In genomic region chr3:51788591-51789339, GRCm38 (mm10) we compare ENCODE assay signal across 9 mouse cellular contexts.
DNase-seq lines count a peak whose midpoint lies in the region; ATAC-seq and TF ChIP-seq lines count a peak whose summit lies in the region.
"Had no signal": no experiment of that assay in that cellular context is flagged by ENCODE, and none has a peak within 500 bp of the region (broad histone marks: within the 10 kb centered on the region; RNA-seq: fewer than 3 reads in every experiment).

No protein-coding gene starts in this region.

- peak overlapping the region; percentile 57 for H3K4me2 ChIP-seq in forebrain, embryonic 13.5 days
- peak overlapping the region; percentile 62 for H3K4me2 ChIP-seq in heart, postnatal 0 days (ENCODE audit: low read depth, low read length)
- peak overlapping the region; percentile 51 for H3K4me2 ChIP-seq in liver, embryonic 15.5 days

- peak overlapping the region; percentile 93 for H3K27ac ChIP-seq in forebrain, embryonic 13.5 days
- peak overlapping the region; percentile 85 for H3K27ac ChIP-seq in heart, postnatal 0 days (ENCODE audit: low read depth)
- H3K27ac ChIP-seq in liver, embryonic 15.5 days (replicated peaks): peak overlapping the region; percentile 45; the same call in 1 of the 2 replicates

- ATAC-seq in forebrain, embryonic 13.5 days: peak; percentile 91
- ATAC-seq in heart, postnatal 0 days (ENCODE audit: insufficient read depth, low read depth): peak; percentile 83
- no peak for ATAC-seq in liver, embryonic 15.5 days (ENCODE audit: insufficient read depth)
- ATAC-seq: Patski had no signal

- no peaks in the 10 kb centered on the region for H3K9me3 ChIP-seq in forebrain, embryonic 13.5 days (replicated peaks)
- no peaks in the 10 kb centered on the region for H3K9me3 ChIP-seq in heart, postnatal 0 days (replicated peaks; ENCODE audit: control insufficient read depth, low read length)
- no peaks in the 10 kb centered on the region for H3K9me3 ChIP-seq in liver, embryonic 15.5 days (replicated peaks)

- peak overlapping the region; percentile 59 for H3K9ac ChIP-seq in forebrain, embryonic 13.5 days
- H3K9ac ChIP-seq in heart, postnatal 0 days (replicated peaks; ENCODE audit: low read depth, low read length): peak overlapping the region; percentile 36
- no peak overlapping the region for H3K9ac ChIP-seq in liver, embryonic 15.5 days

- TF ChIP-seq CTCF in heart, postnatal 0 days (IDR thresholded peaks at IDR 0.05; ENCODE audit: low read depth): no peak

- no peaks in the 10 kb centered on the region for H3K36me3 ChIP-seq in forebrain, embryonic 13.5 days (ENCODE audit: poor library complexity, severe bottlenecking)
- no peaks in the 10 kb centered on the region for H3K36me3 ChIP-seq in heart, postnatal 0 days (replicated peaks; ENCODE audit: control insufficient read depth, insufficient read depth, low read length)
- H3K36me3 ChIP-seq in liver, embryonic 15.5 days (replicated peaks): no peaks in the 10 kb centered on the region

- peak; percentile 25 to 39 for DNase-seq in urinary bladder, adult 18-20 months (ENCODE audit: low spot score in 2 of 2)
- no peak for DNase-seq in urinary bladder, postnatal 10 days (ENCODE audit: low spot score)
- peak; percentile 87 for DNase-seq in heart, postnatal 0 days (ENCODE audit: low spot score)
- DNase-seq in kidney, postnatal 14 days: peak; percentile 69
- DNase-seq in naive thymus-derived CD4-positive, alpha-beta T cell, adult 2 months (ENCODE audit: low read depth): peak; percentile 18
- peak; percentile 80 for DNase-seq in telencephalon, adult 2 months (ENCODE audit: low read depth, low spot score)

- peak; percentile 17; the same call in 1 of the 2 replicates for TF ChIP-seq EP300 in heart, postnatal 0 days (IDR thresholded peaks at IDR 0.05; ENCODE audit: low read depth)

- under 1% methylated on average over 17 of the region's 17 CpGs for WGBS in forebrain, embryonic 13.5 days
- under 1% methylated on average over 17 of the region's 17 CpGs for WGBS in heart, postnatal 0 days
- 3% methylated on average over 17 of the region's 17 CpGs for WGBS in liver, embryonic 15.5 days (ENCODE audit: insufficient replicate concordance)

- no peaks in the 10 kb centered on the region for H3K27me3 ChIP-seq in forebrain, embryonic 13.5 days
- H3K27me3 ChIP-seq in heart, postnatal 0 days (ENCODE audit: control insufficient read depth, insufficient read depth, low read length): no peaks in the 10 kb centered on the region
- no peaks in the 10 kb centered on the region for H3K27me3 ChIP-seq in liver, embryonic 15.5 days
- H3K27me3 ChIP-seq: Patski had no signal

- H3K4me3 ChIP-seq in forebrain, embryonic 13.5 days: peak overlapping the region; percentile 27
- peak overlapping the region; percentile 47 for H3K4me3 ChIP-seq in heart, postnatal 0 days (ENCODE audit: low read depth, low read length)
- H3K4me3 ChIP-seq in liver, embryonic 15.5 days (replicated peaks): peak overlapping the region; percentile 29

- peaks cover 24% of the 10 kb centered on the region for H3K4me1 ChIP-seq in forebrain, embryonic 13.5 days
- H3K4me1 ChIP-seq in heart, postnatal 0 days (ENCODE audit: control insufficient read depth, insufficient read depth): peaks cover 12% of the 10 kb centered on the region
- peaks cover 19% of the 10 kb centered on the region; the same call in 1 of the 2 replicates for H3K4me1 ChIP-seq in liver, embryonic 15.5 days (replicated peaks)
